Mouse (Mus musculus) G1E (cell line): ENCODE data around the gene Krt6a.

ENCODE experiments used
- CTCF ChIP-seq: IDR thresholded peaks from 2 replicates; pipeline ENCODE4 v1.5.1; 2012; ENCODE audit warnings: low read depth, low read length, inconsistent platforms, mixed read lengths
- GATA1 ChIP-seq: IDR thresholded peaks from 2 replicates; pipeline ENCODE4 v1.6.1; 2012; ENCODE audit warnings: borderline replicate concordance, low read length, inconsistent platforms, mixed read lengths
- POLR2AphosphoS5 ChIP-seq: IDR thresholded peaks from 2 replicates; pipeline ENCODE4 v1.6.1; 2012; ENCODE audit warnings: low read depth, low read length, inconsistent platforms; ENCODE audit not compliant: insufficient replicate concordance
- TAL1 ChIP-seq: conservative IDR thresholded peaks from 2 replicates; pipeline ENCODE4 v1.6.1; 2012; ENCODE audit warnings: low read depth, low read length, inconsistent platforms, mixed read lengths

DNA sequence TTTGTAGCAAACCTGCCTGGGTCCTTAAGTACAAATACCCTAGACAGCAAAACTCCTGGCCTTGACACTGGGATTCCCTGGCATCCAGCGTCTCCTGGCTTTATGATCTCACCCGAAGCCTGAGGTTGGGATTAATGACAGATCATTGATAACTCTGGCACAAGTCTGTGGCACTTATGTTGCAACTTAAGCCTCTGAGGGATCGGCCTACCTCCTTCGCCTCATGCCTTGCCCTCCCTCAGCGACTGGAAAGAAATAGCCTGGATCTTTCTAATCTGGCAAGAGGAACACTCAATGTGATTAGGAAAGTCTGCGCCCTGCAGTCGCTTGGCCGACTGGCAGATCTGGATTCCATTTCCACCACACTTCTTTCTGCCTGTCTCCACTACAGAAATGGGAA, 5.8 kb upstream of the Krt6a start:
- TF ChIP-seq CTCF (no peak), GATA1 (no peak), TAL1 (no peak), POLR2AphosphoS5 (no peak)
